Mouse (Mus musculus) C2C12 (cell line): ENCODE results near the gene Gm49345.

Source experiments
- CTCF ChIP-seq: IDR thresholded peaks from one replicate; pipeline ENCODE4 v1.5.1; 2011; ENCODE audit not compliant: control insufficient read depth, insufficient read depth, insufficient read length
- FOSL1 ChIP-seq: IDR thresholded peaks from one replicate; pipeline ENCODE4 v1.8.0; 2011; ENCODE audit warnings: mild to moderate bottlenecking, low read length; ENCODE audit not compliant: poor library complexity, insufficient read depth, severe bottlenecking
- MAX ChIP-seq: IDR thresholded peaks from one replicate; pipeline ENCODE4 v1.6.1; 2011; ENCODE audit warnings: mild to moderate bottlenecking, control low read depth
- MYOD1 ChIP-seq: IDR thresholded peaks from one replicate; pipeline ENCODE4 v1.6.1; 2011; ENCODE audit warnings: low read depth; ENCODE audit not compliant: control insufficient read depth, insufficient read length
- MYOG ChIP-seq: IDR thresholded peaks from one replicate; pipeline ENCODE4 v1.6.1; 2011; ENCODE audit not compliant: control insufficient read depth, insufficient read length; ENCODE audit errors: extremely low read depth
- USF1 ChIP-seq: IDR thresholded peaks from one replicate; pipeline ENCODE4 v1.6.1; 2011; ENCODE audit warnings: low read depth, mild to moderate bottlenecking, control low read depth, moderate library complexity

GRCm38 (mm10) chr13:67545941-67546340 is 91.6 kb downstream of the Gm49345 start:
- TF ChIP-seq MYOG = no peak
- no peak for TF ChIP-seq CTCF
- no peak for TF ChIP-seq FOSL1
- TF ChIP-seq MYOD1 = no peak
- TF ChIP-seq MAX = no peak
- no peak for TF ChIP-seq USF1
